Mouse (Mus musculus): ENCODE data around the gene Gm20425.

GRCm38 (mm10) chr9:103248618-103249017, 18.5 kb upstream of the Gm20425 start:
- TF ChIP-seq ZC3H11A (IDR thresholded peaks at IDR 0.05; ENCODE audit: borderline replicate concordance, low read depth, low read length) (no peak), HCFC1 (IDR thresholded peaks at IDR 0.05; ENCODE audit: borderline replicate concordance, insufficient read depth, low read length) (no peak), ZNF384 (IDR thresholded peaks at IDR 0.05; ENCODE audit: low read depth, low read length) (no peak), MAFK (IDR thresholded peaks at IDR 0.05; ENCODE audit: insufficient read depth, low read depth, low read length) (no peak)

All from ES-E14 (cell line).